Mouse (Mus musculus) liver, postnatal 0 days (tissue): ENCODE results near the gene Gpc6.

Source experiments
- CTCF ChIP-seq: sonication (generic); IDR thresholded peaks from 2 replicates; pipeline ENCODE4 v1.5.1; 2016; ENCODE audit warnings: antibody characterized with exemption, low read depth
- EP300 ChIP-seq: IDR thresholded peaks from 2 replicates; pipeline ENCODE4 v1.6.1; 2016; ENCODE audit warnings: antibody characterized with exemption, low read depth, mild to moderate bottlenecking

DNA sequence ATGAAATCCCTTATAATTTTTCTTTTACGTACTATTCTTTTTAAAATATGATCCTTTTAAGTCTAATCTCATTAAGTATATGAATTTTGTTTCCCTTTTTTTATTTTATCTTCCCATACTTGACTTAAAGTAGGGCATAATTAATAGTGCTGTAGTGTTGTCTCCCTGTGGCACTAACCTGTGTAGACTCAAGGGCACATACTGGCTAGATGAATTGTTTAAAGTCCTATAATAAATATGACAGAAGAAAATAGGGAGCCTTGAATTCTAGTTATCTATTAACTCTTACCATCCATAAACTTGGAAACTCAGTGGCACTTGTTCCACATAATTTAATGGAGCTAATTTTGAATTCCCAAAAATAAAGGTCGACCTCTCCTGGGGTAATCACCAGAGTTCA is 268.2 kb downstream of the Gpc6 start:
- TF ChIP-seq EP300: no peak
- no peak for TF ChIP-seq CTCF
